Mouse (Mus musculus): ENCODE measurements around the gene Wnt5b. TPM values are rescaled to one million over a fixed set of nuclear protein-coding genes. Genes with fewer than 3 reads are reported as not detected.
A peak's percentile ranks its signal among the peaks of the same experiment; 100 is the strongest.

Gene Wnt5b
- total and polyA plus RNA-seq, 2 experiments from 2014 or later: 4.3 to 5.3 TPM

DNA sequence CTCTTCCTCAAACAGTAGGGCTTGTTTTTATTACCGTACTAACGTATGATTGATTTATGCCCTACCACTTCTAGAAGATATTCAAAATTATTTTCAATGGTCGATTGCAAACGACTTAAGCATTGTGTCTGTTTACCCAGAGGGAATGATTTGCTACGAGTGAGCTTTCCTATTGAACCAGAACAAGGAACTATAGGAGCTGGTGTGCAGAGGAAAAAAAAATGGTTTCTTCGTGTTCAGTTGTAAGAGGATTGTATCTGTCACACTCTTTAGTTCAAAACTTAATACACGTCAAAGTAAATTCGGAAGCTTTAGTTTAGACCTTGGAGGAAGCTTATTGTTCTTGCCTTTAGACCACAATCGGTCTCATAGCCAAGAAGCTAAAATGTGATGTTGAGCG is 155.1 kb downstream of the Wnt5b start:
- H3K9me3 ChIP-seq (replicated peaks; ENCODE audit: control insufficient read depth, low read length): no peaks in the 10 kb centered on the region
- peak overlapping the region; percentile 94 for H3K4me3 ChIP-seq (ENCODE audit: low read depth, low read length)
- H3K4me2 ChIP-seq (ENCODE audit: low read depth, low read length): peak overlapping the region; percentile 69
- peak overlapping the region; percentile 91 for H3K9ac ChIP-seq (replicated peaks; ENCODE audit: low read depth, low read length)
- peaks cover 23% of the 10 kb centered on the region for H3K4me1 ChIP-seq (ENCODE audit: control insufficient read depth, insufficient read depth)
- DNase-seq (ENCODE audit: low spot score) (peak; percentile 15), ATAC-seq (ENCODE audit: insufficient read depth, low read depth) (no peak)
- 17% methylated on average over 10 of the region's 10 CpGs for WGBS
- no peak for TF ChIP-seq EP300 (IDR thresholded peaks at IDR 0.05; ENCODE audit: low read depth)
- TF ChIP-seq CTCF (IDR thresholded peaks at IDR 0.05; ENCODE audit: low read depth): no peak
- H3K27ac ChIP-seq (ENCODE audit: low read depth): peak overlapping the region; percentile 82
- no peaks in the 10 kb centered on the region for H3K36me3 ChIP-seq (replicated peaks; ENCODE audit: control insufficient read depth, insufficient read depth, low read length)
- no peaks in the 10 kb centered on the region for H3K27me3 ChIP-seq (ENCODE audit: control insufficient read depth, insufficient read depth, low read length)

DNA sequence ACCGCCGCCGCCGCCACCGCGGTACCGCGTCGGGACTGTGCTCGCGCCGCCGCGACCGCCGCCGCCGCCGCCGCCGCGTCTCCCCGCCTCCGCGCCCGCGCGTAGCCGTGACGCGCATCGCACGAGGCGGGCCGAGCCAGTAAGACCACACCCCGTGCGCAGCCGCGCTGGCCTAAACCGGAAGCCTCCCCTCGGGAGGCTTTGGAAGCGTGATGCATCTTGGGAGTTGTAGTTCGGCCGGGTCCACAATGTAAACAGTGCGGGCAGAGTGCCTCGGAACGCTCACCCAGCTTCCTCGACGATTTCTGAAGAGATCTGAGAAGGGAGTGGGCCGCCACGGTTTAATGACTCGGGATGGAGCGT is 155.5 kb downstream of the Wnt5b start:
- peak overlapping the region; percentile 74 for H3K4me2 ChIP-seq (ENCODE audit: low read depth, low read length)
- ATAC-seq (ENCODE audit: insufficient read depth, low read depth): peak; percentile 99
- peak; percentile 95 for DNase-seq (ENCODE audit: low spot score)
- WGBS: 1% methylated on average over 28 of the region's 53 CpGs
- H3K36me3 ChIP-seq (replicated peaks; ENCODE audit: control insufficient read depth, insufficient read depth, low read length): no peaks in the 10 kb centered on the region
- H3K9ac ChIP-seq (replicated peaks; ENCODE audit: low read depth, low read length): peak overlapping the region; percentile 91
- H3K27ac ChIP-seq (ENCODE audit: low read depth): peak overlapping the region; percentile 96
- peak overlapping the region; percentile 94 for H3K4me3 ChIP-seq (ENCODE audit: low read depth, low read length)
- no peaks in the 10 kb centered on the region for H3K9me3 ChIP-seq (replicated peaks; ENCODE audit: control insufficient read depth, low read length)
- no peaks in the 10 kb centered on the region for H3K27me3 ChIP-seq (ENCODE audit: control insufficient read depth, insufficient read depth, low read length)
- TF ChIP-seq CTCF (IDR thresholded peaks at IDR 0.05; ENCODE audit: low read depth) (no peak), EP300 (IDR thresholded peaks at IDR 0.05; ENCODE audit: low read depth) (no peak)
- peaks cover 23% of the 10 kb centered on the region for H3K4me1 ChIP-seq (ENCODE audit: control insufficient read depth, insufficient read depth)

DNA sequence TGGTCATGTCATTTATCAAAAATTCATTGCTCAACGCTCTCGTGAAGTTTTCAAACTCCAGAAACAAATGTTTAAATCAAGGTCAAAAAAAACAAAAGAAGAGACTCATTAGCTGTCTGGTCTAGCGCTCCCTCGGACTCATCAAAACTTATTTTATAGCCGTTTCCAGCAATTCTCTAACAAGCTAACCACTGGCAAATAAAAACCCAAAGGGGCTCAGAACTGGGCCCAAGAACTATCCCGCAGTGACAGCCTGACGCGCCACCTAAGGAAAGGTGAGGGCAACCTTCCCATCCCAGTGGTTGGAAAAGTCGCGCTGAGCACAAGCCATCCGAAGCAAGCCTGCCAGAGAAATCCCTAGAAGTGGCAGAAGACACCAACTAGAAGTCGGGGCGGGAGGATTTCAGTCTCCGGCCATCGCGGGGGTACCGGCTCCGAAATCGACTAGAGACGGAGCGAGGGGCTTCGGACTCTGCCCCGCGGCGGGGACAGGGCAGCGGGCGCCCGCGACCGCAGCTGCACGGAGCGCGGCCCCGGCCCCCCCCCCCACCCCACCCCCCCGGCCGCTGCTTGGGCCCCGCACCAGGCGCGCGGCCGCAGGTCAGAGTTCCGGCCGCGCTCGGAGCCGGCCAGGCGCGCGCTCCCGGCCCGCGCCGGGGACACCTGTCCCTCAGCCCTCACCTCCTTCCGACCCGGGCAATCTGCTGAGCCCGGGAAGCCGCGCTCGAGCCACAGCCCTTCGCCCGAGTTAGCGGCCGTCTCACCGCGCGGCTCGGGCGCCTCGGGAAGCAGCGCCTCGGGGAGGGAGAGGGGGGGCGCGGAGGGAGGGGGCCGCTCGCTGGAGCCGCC is 156.1 kb downstream of the Wnt5b start:
- peak overlapping the region; percentile 96 for H3K27ac ChIP-seq (ENCODE audit: low read depth)
- peak overlapping the region; percentile 91 for H3K9ac ChIP-seq (replicated peaks; ENCODE audit: low read depth, low read length)
- no peak for TF ChIP-seq EP300 (IDR thresholded peaks at IDR 0.05; ENCODE audit: low read depth)
- TF ChIP-seq CTCF (IDR thresholded peaks at IDR 0.05; ENCODE audit: low read depth): no peak
- H3K4me3 ChIP-seq (ENCODE audit: low read depth, low read length): peak overlapping the region; percentile 94
- peaks cover 23% of the 10 kb centered on the region for H3K4me1 ChIP-seq (ENCODE audit: control insufficient read depth, insufficient read depth)
- H3K36me3 ChIP-seq (replicated peaks; ENCODE audit: control insufficient read depth, insufficient read depth, low read length): no peaks in the 10 kb centered on the region
- no peaks in the 10 kb centered on the region for H3K9me3 ChIP-seq (replicated peaks; ENCODE audit: control insufficient read depth, low read length)
- ATAC-seq (ENCODE audit: insufficient read depth, low read depth) (peak; percentile 80), DNase-seq (ENCODE audit: low spot score) (peak; percentile 39)
- peak overlapping the region; percentile 74 for H3K4me2 ChIP-seq (ENCODE audit: low read depth, low read length)
- WGBS: 1% methylated on average over 29 of the region's 76 CpGs
- H3K27me3 ChIP-seq (ENCODE audit: control insufficient read depth, insufficient read depth, low read length): no peaks in the 10 kb centered on the region

DNA sequence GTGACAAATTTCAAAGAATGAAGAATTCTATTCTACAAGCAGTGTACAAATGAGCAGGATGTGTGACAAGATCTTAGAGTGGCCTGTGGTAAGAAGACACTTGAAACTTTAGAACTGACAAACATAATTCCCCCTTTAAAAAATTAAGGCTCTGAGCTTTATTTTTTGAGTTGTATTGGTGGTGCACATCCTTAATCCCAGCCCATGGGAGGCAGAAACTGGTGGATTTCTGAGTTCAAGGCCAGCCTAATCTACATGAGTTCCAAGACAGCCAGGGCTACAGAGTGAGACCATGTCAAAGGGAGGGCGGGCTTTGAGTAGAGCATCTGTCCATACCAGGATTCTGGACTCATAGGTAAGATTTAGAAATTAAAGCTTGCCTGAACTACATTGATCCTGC is 157.3 kb downstream of the Wnt5b start:
- Histone ChIP-seq H3K36me3 (replicated peaks; ENCODE audit: control insufficient read depth, insufficient read depth, low read length) (no peaks in the 10 kb centered on the region), H3K4me2 (ENCODE audit: low read depth, low read length) (peak overlapping the region; percentile 74; the same call in 1 of the 2 replicates), H3K27ac (ENCODE audit: low read depth) (no peak overlapping the region), H3K9me3 (replicated peaks; ENCODE audit: control insufficient read depth, low read length) (no peaks in the 10 kb centered on the region), H3K9ac (replicated peaks; ENCODE audit: low read depth, low read length) (no peak overlapping the region), H3K27me3 (ENCODE audit: control insufficient read depth, insufficient read depth, low read length) (no peaks in the 10 kb centered on the region), H3K4me3 (ENCODE audit: low read depth, low read length) (0 out of 2 replicates have a peak overlapping the region, but pooled peaks have one; percentile 94), H3K4me1 (ENCODE audit: control insufficient read depth, insufficient read depth) (peaks cover 23% of the 10 kb centered on the region)
- ATAC-seq (ENCODE audit: insufficient read depth, low read depth): no peak
- WGBS: 89% methylated on average over 1 of the region's 1 CpGs
- TF ChIP-seq EP300 (IDR thresholded peaks at IDR 0.05; ENCODE audit: low read depth) (no peak), CTCF (IDR thresholded peaks at IDR 0.05; ENCODE audit: low read depth) (no peak)
- no peak for DNase-seq (ENCODE audit: low spot score)

DNA sequence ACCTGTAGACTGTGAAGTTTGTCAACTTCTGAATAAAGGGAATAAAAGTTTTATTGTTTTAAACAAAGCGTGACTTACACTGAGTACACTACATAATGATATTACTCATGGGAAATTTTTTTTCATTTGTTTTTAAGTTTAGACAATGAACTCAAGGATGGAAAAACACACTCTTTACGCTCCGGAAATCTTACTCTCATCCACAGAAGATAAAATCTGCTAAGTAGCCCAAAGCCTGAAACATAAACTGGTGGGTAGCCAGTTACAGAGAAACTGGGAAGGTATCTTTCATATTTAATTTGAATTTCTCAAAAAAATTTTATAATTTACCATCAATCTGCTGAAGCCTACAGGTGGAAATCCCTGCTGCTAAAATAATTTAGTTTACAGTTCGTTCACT is 157.7 kb downstream of the Wnt5b start:
- H3K36me3 ChIP-seq (replicated peaks; ENCODE audit: control insufficient read depth, insufficient read depth, low read length): no peaks in the 10 kb centered on the region
- no peaks in the 10 kb centered on the region for H3K27me3 ChIP-seq (ENCODE audit: control insufficient read depth, insufficient read depth, low read length)
- H3K4me1 ChIP-seq (ENCODE audit: control insufficient read depth, insufficient read depth): peaks cover 23% of the 10 kb centered on the region
- no peak overlapping the region for H3K27ac ChIP-seq (ENCODE audit: low read depth)
- 81% methylated on average over 4 of the region's 4 CpGs for WGBS
- ATAC-seq (ENCODE audit: insufficient read depth, low read depth) (no peak), DNase-seq (ENCODE audit: low spot score) (no peak)
- TF ChIP-seq EP300 (IDR thresholded peaks at IDR 0.05; ENCODE audit: low read depth) (no peak), CTCF (IDR thresholded peaks at IDR 0.05; ENCODE audit: low read depth) (no peak)
- no peak overlapping the region for H3K9ac ChIP-seq (replicated peaks; ENCODE audit: low read depth, low read length)
- no peak overlapping the region for H3K4me3 ChIP-seq (ENCODE audit: low read depth, low read length)
- no peaks in the 10 kb centered on the region for H3K9me3 ChIP-seq (replicated peaks; ENCODE audit: control insufficient read depth, low read length)
- no peak overlapping the region for H3K4me2 ChIP-seq (ENCODE audit: low read depth, low read length)
